Mouse (Mus musculus) embryonic facial prominence, embryonic 10.5 days (tissue): ENCODE results near the gene Kif2a. TPM values are rescaled to one million over a fixed set of nuclear protein-coding genes. Genes with fewer than 3 reads are reported as not detected.

ENCODE experiments used
- DNase-seq: peaks from one replicate; pipeline ENCODE4 v3.0.0-alpha.2; 2017; ENCODE audit warnings: low spot score
- H3K27ac ChIP-seq: fragments of 300-500 bp; sonication (generic); replicated peaks from 2 replicates; pipeline ENCODE4 v1.5.1; 2016; ENCODE audit warnings: mild to moderate bottlenecking
- H3K27me3 ChIP-seq: fragments of 300-500 bp; sonication (generic); replicated peaks from 2 replicates; pipeline ENCODE4 v1.6.1; 2016; ENCODE audit warnings: low read depth, mild to moderate bottlenecking; ENCODE audit not compliant: poor library complexity, severe bottlenecking
- H3K36me3 ChIP-seq: fragments of 300-500 bp; sonication (generic); replicated peaks from 2 replicates; pipeline ENCODE4 v1.6.1; 2016; ENCODE audit warnings: mild to moderate bottlenecking, moderate library complexity
- H3K4me1 ChIP-seq: fragments of 300-500 bp; sonication (generic); 2 replicates; pipeline ENCODE4 v1.6.1; 2016
- H3K4me3 ChIP-seq: fragments of 300-500 bp; sonication (generic); 2 replicates; pipeline ENCODE4 v1.5.1; 2016; ENCODE audit warnings: mild to moderate bottlenecking, moderate library complexity
- H3K9me3 ChIP-seq: fragments of 300-500 bp; sonication (generic); 2 replicates; pipeline ENCODE4 v1.6.1; 2016; ENCODE audit warnings: mild to moderate bottlenecking
- WGBS: fragments of 180-500 bp; shearing (Covaris S2); methylation state at CpG from one replicate; pipeline ENCODE4 v1.1.7; 2016; 5-methylcytosine and 5-hydroxymethylcytosine counted together
- polyA plus RNA-seq: library from polyadenylated mRNA; unstranded; fragments of >200 nt; fragmentation: Nextera tagmentation; extraction: Ambion mirVana; gene quantifications from 2 replicates; pipeline ENCODE4 v1.2.1, GENCODE M21; 2016

Gene Kif2a
- polyA plus RNA-seq, 1 experiment from 2014 or later: 16.8 TPM

GRCm38 (mm10) chr13:107039493-107039892, 17.6 kb upstream of the Kif2a start:
- no peak for DNase-seq
- no peaks in the 10 kb centered on the region for H3K9me3 ChIP-seq
- H3K4me3 ChIP-seq: no peak overlapping the region
- WGBS: 89% methylated on average over 4 of the region's 4 CpGs
- H3K27me3 ChIP-seq: no peaks in the 10 kb centered on the region
- H3K4me1 ChIP-seq: no peaks in the 10 kb centered on the region
- H3K27ac ChIP-seq: no peak overlapping the region
- H3K36me3 ChIP-seq: no peaks in the 10 kb centered on the region

- H3K36me3 ChIP-seq: no peaks in the 10 kb centered on the region
- H3K9me3 ChIP-seq: no peaks in the 10 kb centered on the region
- 94% methylated on average over 2 of the region's 2 CpGs for WGBS
Observed at GRCm38 (mm10) chr13:107038346-107038745, 16.4 kb upstream of the Kif2a start.

GRCm38 (mm10) chr13:107035511-107036113, 13.7 kb upstream of the Kif2a start:
- Histone ChIP-seq H3K4me1 (no peaks in the 10 kb centered on the region), H3K9me3 (no peaks in the 10 kb centered on the region), H3K27ac (no peak overlapping the region), H3K27me3 (no peaks in the 10 kb centered on the region), H3K36me3 (no peaks in the 10 kb centered on the region), H3K4me3 (no peak overlapping the region)
- 88% methylated on average over 3 of the region's 3 CpGs for WGBS
- no peak for DNase-seq

More at GRCm38 (mm10) chr13:107038346-107038745, 16.4 kb upstream of the Kif2a start:
- no peaks in the 10 kb centered on the region for H3K4me1 ChIP-seq
- H3K27ac ChIP-seq: no peak overlapping the region
- no peak overlapping the region for H3K4me3 ChIP-seq
- DNase-seq: no peak
- no peaks in the 10 kb centered on the region for H3K27me3 ChIP-seq

GRCm38 (mm10) chr13:107035078-107035477, 13.2 kb upstream of the Kif2a start:
- Histone ChIP-seq H3K4me3 (no peak overlapping the region), H3K36me3 (no peaks in the 10 kb centered on the region), H3K9me3 (no peaks in the 10 kb centered on the region), H3K27ac (no peak overlapping the region), H3K4me1 (no peaks in the 10 kb centered on the region), H3K27me3 (no peaks in the 10 kb centered on the region)
- 86% methylated on average over 4 of the region's 4 CpGs for WGBS
- DNase-seq: no peak

- 63% methylated on average over 1 of the region's 1 CpGs for WGBS
- Histone ChIP-seq H3K27me3 (no peaks in the 10 kb centered on the region), H3K9me3 (no peaks in the 10 kb centered on the region), H3K4me1 (no peaks in the 10 kb centered on the region), H3K36me3 (no peaks in the 10 kb centered on the region), H3K4me3 (no peak overlapping the region), H3K27ac (no peak overlapping the region)
- DNase-seq: no peak
Observed at GRCm38 (mm10) chr13:107034028-107034920, 12.3 kb upstream of the Kif2a start.

GRCm38 (mm10) chr13:107031228-107031627, 9.3 kb upstream of the Kif2a start:
- Histone ChIP-seq H3K4me3 (no peak overlapping the region), H3K27me3 (no peaks in the 10 kb centered on the region), H3K36me3 (no peaks in the 10 kb centered on the region), H3K27ac (no peak overlapping the region), H3K4me1 (no peaks in the 10 kb centered on the region), H3K9me3 (no peaks in the 10 kb centered on the region)
- no peak for DNase-seq

- Histone ChIP-seq H3K36me3 (no peaks in the 10 kb centered on the region), H3K4me3 (no peak overlapping the region), H3K9me3 (0 out of 2 replicates have a peak, but pooled peaks cover 6% of the 10 kb centered on the region), H3K27ac (no peak overlapping the region), H3K27me3 (no peaks in the 10 kb centered on the region), H3K4me1 (peaks cover 7% of the 10 kb centered on the region)
- DNase-seq: no peak
- WGBS: 86% methylated on average over 4 of the region's 4 CpGs
Observed at GRCm38 (mm10) chr13:107027218-107027617, 5.3 kb upstream of the Kif2a start.

- H3K27ac ChIP-seq: no peak overlapping the region
- 78% methylated on average over 3 of the region's 3 CpGs for WGBS
- no peak overlapping the region for H3K4me3 ChIP-seq
- no peaks in the 10 kb centered on the region for H3K27me3 ChIP-seq
- 0 out of 2 replicates have a peak, but pooled peaks cover 6% of the 10 kb centered on the region for H3K9me3 ChIP-seq
- peaks cover 11% of the 10 kb centered on the region for H3K4me1 ChIP-seq
- no peaks in the 10 kb centered on the region for H3K36me3 ChIP-seq
- DNase-seq: no peak
Observed at GRCm38 (mm10) chr13:107025663-107026062, 3.7 kb upstream of the Kif2a start.

- 3% methylated on average over 96 of the region's 97 CpGs for WGBS
- H3K27me3 ChIP-seq: no peaks in the 10 kb centered on the region
- peaks cover 11% of the 10 kb centered on the region for H3K36me3 ChIP-seq
- H3K4me1 ChIP-seq: peaks cover 27% of the 10 kb centered on the region
- H3K27ac ChIP-seq: peak overlapping the region; percentile 95
- peak; percentile 88 for DNase-seq
- peak overlapping the region; percentile 77 for H3K4me3 ChIP-seq
- 0 out of 2 replicates have a peak, but pooled peaks cover 6% of the 10 kb centered on the region for H3K9me3 ChIP-seq
Observed at GRCm38 (mm10) chr13:107022266-107023171, 593 bp upstream of the Kif2a start.

- H3K9me3 ChIP-seq: 0 out of 2 replicates have a peak, but pooled peaks cover 6% of the 10 kb centered on the region
- peaks cover 27% of the 10 kb centered on the region for H3K4me1 ChIP-seq
- H3K4me3 ChIP-seq: peak overlapping the region; percentile 77; the same call in 1 of the 2 replicates
- no peaks in the 10 kb centered on the region for H3K27me3 ChIP-seq
- 80% methylated on average over 2 of the region's 2 CpGs for WGBS
- peaks cover 23% of the 10 kb centered on the region for H3K36me3 ChIP-seq
- DNase-seq: no peak
- no peak overlapping the region for H3K27ac ChIP-seq
Observed at GRCm38 (mm10) chr13:107019443-107019842, 2.5 kb downstream of the Kif2a start.

- no peak for DNase-seq
- WGBS: 73% methylated on average over 2 of the region's 2 CpGs
- H3K9me3 ChIP-seq: no peaks in the 10 kb centered on the region
Observed at GRCm38 (mm10) chr13:107013926-107014325, 8.0 kb downstream of the Kif2a start.

GRCm38 (mm10) chr13:107011618-107012017, 10.3 kb downstream of the Kif2a start:
- Histone ChIP-seq H3K9me3 (no peaks in the 10 kb centered on the region), H3K27me3 (no peaks in the 10 kb centered on the region), H3K27ac (no peak overlapping the region), H3K4me1 (no peaks in the 10 kb centered on the region), H3K4me3 (no peak overlapping the region), H3K36me3 (peaks cover 3% of the 10 kb centered on the region)
- no peak for DNase-seq
- 85% methylated on average over 2 of the region's 2 CpGs for WGBS

More at GRCm38 (mm10) chr13:107013926-107014325, 8.0 kb downstream of the Kif2a start:
- H3K4me1 ChIP-seq: 0 out of 2 replicates have a peak, but pooled peaks cover under 1% of the 10 kb centered on the region
- peaks cover 17% of the 10 kb centered on the region for H3K36me3 ChIP-seq
- no peak overlapping the region for H3K4me3 ChIP-seq
- no peak overlapping the region for H3K27ac ChIP-seq
- no peaks in the 10 kb centered on the region for H3K27me3 ChIP-seq
